Mouse (Mus musculus) olfactory bulb, adult 2 months (tissue): ENCODE measurements around the gene Pde4a.

Experiments used
- CTCF ChIP-seq: fragments of 200-500 bp; IDR thresholded peaks from 2 replicates; pipeline ENCODE4 v1.5.1; 2012; ENCODE audit warnings: low read depth, mild to moderate bottlenecking, low read length, moderate library complexity; ENCODE audit not compliant: insufficient read depth
- POLR2A ChIP-seq: fragments of 200-500 bp; IDR thresholded peaks from 2 replicates; pipeline ENCODE4 v1.6.1; 2012; ENCODE audit warnings: mild to moderate bottlenecking, low read depth, low read length, moderate library complexity; ENCODE audit not compliant: insufficient read depth

GRCm38 (mm10) chr9:21204156-21204527 is 38.6 kb downstream of the Pde4a start:
- no peak for TF ChIP-seq POLR2A
- TF ChIP-seq CTCF = no peak
